Mouse (Mus musculus): ENCODE data around the gene Lrr1. TPM values are rescaled to one million over a fixed set of nuclear protein-coding genes. Genes with fewer than 3 reads are reported as not detected.
"Not testable (repeated sequence)": the region's sequence is repeated elsewhere in the genome, so short reads cannot be mapped to it uniquely, and the experiment has no call there.

Gene Lrr1
- polyA plus RNA-seq, 1 experiment from 2014 or later = 23.1 TPM

DNA sequence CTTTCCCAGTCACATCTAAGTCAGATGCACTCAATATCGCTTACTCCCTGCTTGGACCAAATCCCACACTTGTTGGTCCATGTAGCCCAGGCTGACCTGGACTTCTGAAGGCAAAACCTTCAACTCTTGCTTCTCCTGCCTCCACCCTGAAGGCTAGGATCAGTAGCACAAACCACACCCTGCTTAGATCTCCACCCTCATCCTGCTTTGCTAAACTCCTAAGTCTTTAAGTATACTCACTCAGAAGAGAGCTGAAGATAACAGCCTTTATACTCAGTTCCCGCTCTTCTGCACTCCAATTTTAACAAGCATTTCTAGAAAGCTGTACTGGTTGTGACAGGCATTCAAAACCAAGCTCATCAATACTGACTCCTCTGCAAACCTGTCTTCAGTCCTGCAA is 11.5 kb upstream of the Lrr1 start:
- no peaks in the 10 kb centered on the region for H3K9me3 ChIP-seq (ENCODE audit: control insufficient read depth, low read depth, low read length)

DNA sequence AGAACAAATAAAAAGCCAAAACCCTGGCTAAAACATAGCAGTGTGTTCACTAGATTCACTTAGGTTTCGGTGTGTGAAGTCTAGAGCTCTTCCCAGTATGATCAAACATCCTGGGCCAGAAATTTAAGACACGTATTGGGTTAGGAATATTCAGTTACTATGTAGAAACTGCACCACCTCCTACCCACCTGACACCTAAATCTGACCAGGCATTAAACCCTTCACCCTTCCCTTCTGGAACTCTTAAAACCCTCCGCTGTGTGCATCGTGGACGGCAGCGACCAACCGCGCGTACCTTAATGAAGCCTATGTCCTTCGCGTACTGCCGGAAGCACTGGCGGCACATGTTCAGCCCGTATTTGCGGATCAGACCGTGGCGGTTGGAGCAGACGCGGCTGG is 10.2 kb upstream of the Lrr1 start:
- H3K9me3 ChIP-seq (ENCODE audit: control insufficient read depth, low read depth, low read length) = no peaks in the 10 kb centered on the region
- no peaks in the 10 kb centered on the region for H3K27me3 ChIP-seq (ENCODE audit: control insufficient read depth, insufficient read depth, low read length)
- H3K4me1 ChIP-seq (ENCODE audit: control insufficient read depth, insufficient read depth, low read length) = 0 out of 2 replicates have a peak, but pooled peaks cover 4% of the 10 kb centered on the region
- peaks cover 18% of the 10 kb centered on the region for H3K36me3 ChIP-seq (ENCODE audit: control insufficient read depth, insufficient read depth, low read length)
- peak overlapping the region; percentile 93 for H3K27ac ChIP-seq (ENCODE audit: low read length)
- ATAC-seq (ENCODE audit: insufficient number of reproducible peaks, insufficient read depth, low FRiP score, low read depth) = no peak
- peak overlapping the region; percentile 92 for H3K9ac ChIP-seq (replicated peaks; ENCODE audit: low read depth, low read length)
- 1% methylated on average over 19 of the region's 19 CpGs for WGBS
- H3K4me2 ChIP-seq (replicated peaks; ENCODE audit: low read depth, low read length) = peak overlapping the region; percentile 70
- peak overlapping the region; percentile 73 for H3K4me3 ChIP-seq (ENCODE audit: low read depth, low read length)

More for the DNA sequence above, 11.5 kb upstream of the Lrr1 start:
- ATAC-seq (ENCODE audit: insufficient number of reproducible peaks, insufficient read depth, low FRiP score, low read depth) = no peak
- Histone ChIP-seq H3K4me1 (ENCODE audit: control insufficient read depth, insufficient read depth, low read length) (0 out of 2 replicates have a peak, but pooled peaks cover 4% of the 10 kb centered on the region), H3K36me3 (ENCODE audit: control insufficient read depth, insufficient read depth, low read length) (peaks cover 18% of the 10 kb centered on the region), H3K27ac (ENCODE audit: low read length) (no peak overlapping the region), H3K4me2 (replicated peaks; ENCODE audit: low read depth, low read length) (no peak overlapping the region), H3K27me3 (ENCODE audit: control insufficient read depth, insufficient read depth, low read length) (no peaks in the 10 kb centered on the region), H3K9ac (replicated peaks; ENCODE audit: low read depth, low read length) (no peak overlapping the region), H3K4me3 (ENCODE audit: low read depth, low read length) (no peak overlapping the region)
- 96% methylated on average over 2 of the region's 2 CpGs for WGBS

DNA sequence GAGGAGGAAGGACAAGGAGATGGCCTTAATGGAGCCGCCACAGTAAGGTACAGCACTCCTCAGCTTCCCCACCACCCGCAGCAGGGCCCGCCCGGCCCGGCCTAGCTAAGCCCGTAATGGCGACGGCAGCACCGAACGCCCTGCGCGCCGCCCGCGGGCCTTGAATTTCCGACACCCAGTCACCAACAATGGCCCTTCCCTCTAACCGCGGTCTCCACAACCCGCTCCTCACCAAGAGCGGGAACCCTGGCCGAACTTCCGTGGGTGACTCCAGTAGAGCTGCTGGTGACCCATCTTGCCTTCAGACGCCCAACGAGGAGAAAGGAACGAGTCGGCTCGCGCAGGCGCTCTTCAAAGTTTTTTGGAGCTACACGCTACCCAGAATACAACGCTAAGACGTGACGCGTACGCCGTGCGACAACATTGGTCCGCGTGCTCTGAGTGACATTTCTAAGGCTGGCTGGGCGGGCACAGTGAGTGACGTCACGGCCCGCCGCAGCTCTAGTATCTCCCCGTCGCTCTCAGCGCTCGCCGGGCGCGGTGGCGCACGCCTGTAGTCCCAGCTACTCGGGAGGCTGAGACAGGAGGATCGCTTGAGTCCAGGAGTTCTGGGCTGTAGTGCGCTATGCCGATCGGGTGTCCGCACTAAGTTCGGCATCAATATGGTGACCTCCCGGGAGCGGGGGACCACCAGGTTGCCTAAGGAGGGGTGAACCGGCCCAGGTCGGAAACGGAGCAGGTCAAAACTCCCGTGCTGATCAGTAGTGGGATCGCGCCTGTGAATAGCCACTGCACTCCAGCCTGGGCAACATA is 9.6 kb upstream of the Lrr1 start, which contains the start of gene Rps29:
Gene Rps29 (minus strand): TSS at position 422 of the 813 bp plus-strand sequence.
- not testable (repeated sequence) for H3K4me1 ChIP-seq (ENCODE audit: control insufficient read depth, insufficient read depth, low read length); H3K9me3 ChIP-seq (ENCODE audit: control insufficient read depth, low read depth, low read length); H3K27me3 ChIP-seq (ENCODE audit: control insufficient read depth, insufficient read depth, low read length)
- peak; percentile 98 for ATAC-seq (ENCODE audit: insufficient number of reproducible peaks, insufficient read depth, low FRiP score, low read depth)
- WGBS = under 1% methylated on average over 57 of the region's 68 CpGs
- Histone ChIP-seq H3K36me3 (ENCODE audit: control insufficient read depth, insufficient read depth, low read length) (peaks cover 18% of the 10 kb centered on the region), H3K27ac (ENCODE audit: low read length) (peak within 1 kb of the TSS; percentile 93), H3K4me2 (replicated peaks; ENCODE audit: low read depth, low read length) (peak within 1 kb of the TSS; percentile 70), H3K9ac (replicated peaks; ENCODE audit: low read depth, low read length) (peak within 1 kb of the TSS; percentile 92), H3K4me3 (ENCODE audit: low read depth, low read length) (peak within 1 kb of the TSS; percentile 73)

DNA sequence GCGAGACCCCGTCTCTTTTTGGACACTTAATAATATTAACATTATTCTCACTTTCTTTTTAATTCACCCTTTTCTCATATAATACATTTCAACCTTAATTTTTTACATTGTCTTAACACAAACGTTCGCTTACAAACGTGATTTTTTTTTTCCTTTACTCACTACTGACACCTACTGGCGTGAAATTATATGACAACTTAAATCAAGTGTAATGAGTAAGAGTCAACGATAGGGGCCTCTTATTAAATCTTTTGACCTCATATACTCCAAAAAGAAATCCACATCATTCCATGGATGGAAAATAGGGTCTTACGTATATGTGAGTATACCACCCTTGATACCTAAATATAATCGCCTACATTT is 9.1 kb upstream of the Lrr1 start:
- no peak for ATAC-seq (ENCODE audit: insufficient number of reproducible peaks, insufficient read depth, low FRiP score, low read depth)
- Histone ChIP-seq H3K9me3 (ENCODE audit: control insufficient read depth, low read depth, low read length) (no peaks in the 10 kb centered on the region), H3K4me3 (ENCODE audit: low read depth, low read length) (peak overlapping the region; percentile 11; the same call in 1 of the 2 replicates), H3K36me3 (ENCODE audit: control insufficient read depth, insufficient read depth, low read length) (peaks cover 18% of the 10 kb centered on the region), H3K27ac (ENCODE audit: low read length) (no peak overlapping the region), H3K4me1 (ENCODE audit: control insufficient read depth, insufficient read depth, low read length) (0 out of 2 replicates have a peak, but pooled peaks cover 4% of the 10 kb centered on the region), H3K9ac (replicated peaks; ENCODE audit: low read depth, low read length) (no peak overlapping the region), H3K4me2 (replicated peaks; ENCODE audit: low read depth, low read length) (no peak overlapping the region; the same call in 1 of the 2 replicates), H3K27me3 (ENCODE audit: control insufficient read depth, insufficient read depth, low read length) (no peaks in the 10 kb centered on the region)
- 4% methylated on average over 9 of the region's 9 CpGs for WGBS

- peaks cover 18% of the 10 kb centered on the region for H3K36me3 ChIP-seq (ENCODE audit: control insufficient read depth, insufficient read depth, low read length)
- H3K27me3 ChIP-seq (ENCODE audit: control insufficient read depth, insufficient read depth, low read length) = not testable (repeated sequence)
These were observed 7.9 kb upstream of the Lrr1 start for GRCm38 (mm10) chr12:69160677-69161076.

DNA sequence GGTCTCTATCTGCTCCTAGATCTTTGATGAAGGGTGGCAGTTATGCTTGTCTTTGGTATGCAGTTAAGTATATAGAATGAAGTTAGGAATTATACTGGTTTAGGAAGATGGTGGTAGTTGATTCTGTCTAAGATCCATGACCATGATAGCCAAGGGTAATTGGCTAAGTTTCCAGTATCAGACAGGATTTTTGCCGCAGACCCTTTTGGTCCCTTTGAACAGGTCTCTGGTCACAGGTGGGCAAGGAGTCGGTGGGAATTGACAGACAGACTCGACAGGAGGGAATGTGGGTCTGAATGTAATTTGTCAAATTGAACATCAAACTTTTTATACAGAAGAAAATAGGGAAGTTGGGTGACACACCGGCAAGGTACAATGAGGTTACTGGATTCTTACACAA is 5.0 kb upstream of the Lrr1 start:
- WGBS = 81% methylated on average over 4 of the region's 4 CpGs
- not testable (repeated sequence) for H3K4me2 ChIP-seq (replicated peaks; ENCODE audit: low read depth, low read length); H3K27ac ChIP-seq (ENCODE audit: low read length); H3K27me3 ChIP-seq (ENCODE audit: control insufficient read depth, insufficient read depth, low read length); H3K4me1 ChIP-seq (ENCODE audit: control insufficient read depth, insufficient read depth, low read length); ATAC-seq (ENCODE audit: insufficient number of reproducible peaks, insufficient read depth, low FRiP score, low read depth); H3K9me3 ChIP-seq (ENCODE audit: control insufficient read depth, low read depth, low read length); H3K9ac ChIP-seq (replicated peaks; ENCODE audit: low read depth, low read length); H3K4me3 ChIP-seq (ENCODE audit: low read depth, low read length); H3K36me3 ChIP-seq (ENCODE audit: control insufficient read depth, insufficient read depth, low read length)

More at GRCm38 (mm10) chr12:69160677-69161076, 7.9 kb upstream of the Lrr1 start:
- 88% methylated on average over 2 of the region's 2 CpGs for WGBS
- H3K9me3 ChIP-seq (ENCODE audit: control insufficient read depth, low read depth, low read length); H3K27ac ChIP-seq (ENCODE audit: low read length); H3K9ac ChIP-seq (replicated peaks; ENCODE audit: low read depth, low read length); H3K4me2 ChIP-seq (replicated peaks; ENCODE audit: low read depth, low read length); H3K4me3 ChIP-seq (ENCODE audit: low read depth, low read length); ATAC-seq (ENCODE audit: insufficient number of reproducible peaks, insufficient read depth, low FRiP score, low read depth); H3K4me1 ChIP-seq (ENCODE audit: control insufficient read depth, insufficient read depth, low read length): not testable (repeated sequence)

- Histone ChIP-seq H3K36me3 (ENCODE audit: control insufficient read depth, insufficient read depth, low read length) (no peaks in the 10 kb centered on the region), H3K9ac (replicated peaks; ENCODE audit: low read depth, low read length) (no peak overlapping the region), H3K27me3 (ENCODE audit: control insufficient read depth, insufficient read depth, low read length) (no peaks in the 10 kb centered on the region), H3K27ac (ENCODE audit: low read length) (no peak overlapping the region), H3K4me1 (ENCODE audit: control insufficient read depth, insufficient read depth, low read length) (0 out of 2 replicates have a peak, but pooled peaks cover 7% of the 10 kb centered on the region), H3K4me3 (ENCODE audit: low read depth, low read length) (no peak overlapping the region), H3K4me2 (replicated peaks; ENCODE audit: low read depth, low read length) (no peak overlapping the region), H3K9me3 (ENCODE audit: control insufficient read depth, low read depth, low read length) (no peaks in the 10 kb centered on the region)
- peak; percentile 25; the same call in 1 of the 2 replicates for ATAC-seq (ENCODE audit: insufficient number of reproducible peaks, insufficient read depth, low FRiP score, low read depth)
- 47% methylated on average over 3 of the region's 3 CpGs for WGBS
These were observed 3.7 kb upstream of the Lrr1 start for GRCm38 (mm10) chr12:69164904-69165303.

GRCm38 (mm10) chr12:69166861-69167581 is 1.6 kb upstream of the Lrr1 start:
- H3K27ac ChIP-seq (ENCODE audit: low read length); H3K4me3 ChIP-seq (ENCODE audit: low read depth, low read length); H3K9ac ChIP-seq (replicated peaks; ENCODE audit: low read depth, low read length); H3K9me3 ChIP-seq (ENCODE audit: control insufficient read depth, low read depth, low read length); H3K4me1 ChIP-seq (ENCODE audit: control insufficient read depth, insufficient read depth, low read length); H3K27me3 ChIP-seq (ENCODE audit: control insufficient read depth, insufficient read depth, low read length); H3K36me3 ChIP-seq (ENCODE audit: control insufficient read depth, insufficient read depth, low read length); H3K4me2 ChIP-seq (replicated peaks; ENCODE audit: low read depth, low read length); ATAC-seq (ENCODE audit: insufficient number of reproducible peaks, insufficient read depth, low FRiP score, low read depth): not testable (repeated sequence)
- 68% methylated on average over 8 of the region's 8 CpGs for WGBS

All from stomach, embryonic 14.5 days (tissue).